Mouse (Mus musculus): ENCODE measurements around the gene Plekhh3.

Gene Plekhh3

GRCm38 (mm10) chr11:101124494-101124893, 46.7 kb downstream of the Plekhh3 start:
- in situ Hi-C loops (cut with MboI, MseI) = loop anchor here (5.0 kb wide), 2 partner anchors 37 to 38 kb away; partner anchors contain the start of gene Mlx

DNA sequence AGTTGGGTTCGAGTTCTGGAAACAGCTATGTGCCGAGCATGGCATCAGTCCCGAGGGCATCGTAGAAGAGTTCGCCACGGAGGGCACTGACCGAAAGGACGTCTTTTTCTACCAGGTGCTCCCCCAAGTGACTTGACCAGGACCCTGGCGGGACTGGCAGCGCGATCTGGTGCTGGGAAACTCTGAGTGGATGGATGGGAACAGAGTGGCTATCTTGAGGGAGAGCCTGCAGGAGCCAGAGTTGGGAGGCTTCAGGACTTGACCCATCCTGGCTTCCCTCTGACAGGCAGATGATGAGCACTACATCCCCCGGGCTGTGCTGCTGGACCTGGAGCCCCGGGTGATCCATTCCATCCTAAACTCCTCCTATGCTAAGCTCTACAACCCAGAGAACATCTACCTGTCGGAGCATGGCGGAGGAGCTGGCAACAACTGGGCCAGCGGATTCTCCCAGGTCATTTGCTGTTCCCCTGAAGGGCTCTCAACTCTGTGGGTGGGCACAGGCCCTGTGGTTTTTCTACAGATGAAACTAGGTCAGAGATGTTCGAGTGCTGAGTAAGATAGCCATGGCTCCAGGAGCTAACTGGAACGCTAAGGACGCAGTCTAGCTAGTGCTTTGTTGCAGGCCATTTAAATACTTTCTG, 50.5 kb downstream of the Plekhh3 start:
- in situ Hi-C loops (cut with MboI, MseI) = loop anchor here (5.0 kb wide), 2 partner anchors 33 to 42 kb away; partner anchors contain the start of gene Mlx

DNA sequence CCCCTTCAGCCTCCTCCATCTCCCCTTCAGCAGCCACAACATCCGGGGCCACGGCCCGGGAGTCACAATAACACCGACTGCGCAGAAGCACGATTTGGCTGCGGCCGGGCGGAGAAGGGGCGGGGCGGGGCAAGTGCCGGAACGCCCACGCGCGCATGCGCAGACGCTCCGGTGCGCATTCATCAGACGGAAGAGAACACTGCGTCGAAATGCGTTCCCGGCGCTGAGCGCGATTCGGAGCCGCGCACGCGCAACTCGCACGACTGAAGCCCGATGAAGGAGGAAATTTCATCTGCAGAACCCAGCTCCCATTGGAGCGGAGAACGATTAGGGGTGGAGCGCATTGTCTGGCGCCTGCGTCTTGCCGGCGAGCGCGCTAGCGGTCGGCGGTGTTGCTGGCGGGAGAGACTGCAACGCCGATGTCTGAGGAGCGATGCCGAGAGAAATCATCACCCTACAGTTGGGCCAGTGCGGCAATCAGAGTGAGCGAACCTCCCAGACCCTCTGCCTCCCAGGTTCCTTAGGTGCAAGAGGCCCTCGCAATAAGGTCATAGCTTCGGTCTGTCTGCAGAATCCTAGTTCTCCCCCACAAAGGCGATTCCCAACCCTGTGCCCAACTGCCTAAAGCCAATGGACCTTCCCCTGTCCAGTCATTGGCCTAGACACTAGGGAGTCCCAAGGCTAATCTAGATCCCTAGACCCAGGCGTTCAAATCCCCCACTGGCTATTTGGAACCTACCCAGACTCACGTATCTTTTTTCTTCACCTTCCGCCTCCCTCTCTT, 51.2 kb downstream of the Plekhh3 start, which contains the start of the genes Retreg3 and Tubg1:
Retreg3 (minus strand) TSS at position 133 of the 784 bp plus-strand sequence.
Tubg1 (plus strand) TSS at position 178 of the 784 bp plus-strand sequence.
- in situ Hi-C loops (cut with MboI, MseI) = loop anchor here (5.0 kb wide), 2 partner anchors 33 to 42 kb away; partner anchors contain the start of gene Mlx

DNA sequence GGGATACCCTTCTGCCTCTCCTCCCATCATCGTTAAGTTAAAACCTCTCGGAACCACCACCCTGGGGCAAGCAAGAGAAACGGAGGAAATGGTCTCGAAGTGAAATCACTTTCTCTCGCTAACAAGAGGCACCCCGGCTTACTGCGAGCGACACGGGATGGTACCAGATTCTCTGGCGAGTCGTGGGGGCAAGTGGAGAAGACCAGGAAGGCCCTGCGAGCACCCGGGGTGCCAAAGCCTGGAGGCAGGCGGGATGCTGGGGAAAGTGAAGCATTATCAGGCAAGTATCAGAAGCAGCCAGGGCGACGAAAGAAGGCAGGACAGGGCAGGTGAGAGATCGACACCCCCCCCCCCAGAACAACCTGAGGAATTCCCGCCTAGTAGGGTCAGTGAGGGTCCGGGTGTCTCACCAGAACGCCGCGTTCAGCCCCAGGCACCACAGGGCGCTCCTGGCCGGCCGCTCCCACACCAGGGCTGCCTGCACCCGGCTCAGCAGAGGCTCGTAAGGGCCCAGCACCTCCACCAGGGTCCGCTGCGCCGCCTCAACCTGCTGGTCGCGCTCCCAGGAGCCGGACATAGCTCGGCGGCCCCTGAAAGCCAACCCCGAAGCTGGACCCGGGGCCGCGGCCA, 51.9 kb downstream of the Plekhh3 start:
- in situ Hi-C loops (cut with MboI, MseI) = no loop called here

DNA sequence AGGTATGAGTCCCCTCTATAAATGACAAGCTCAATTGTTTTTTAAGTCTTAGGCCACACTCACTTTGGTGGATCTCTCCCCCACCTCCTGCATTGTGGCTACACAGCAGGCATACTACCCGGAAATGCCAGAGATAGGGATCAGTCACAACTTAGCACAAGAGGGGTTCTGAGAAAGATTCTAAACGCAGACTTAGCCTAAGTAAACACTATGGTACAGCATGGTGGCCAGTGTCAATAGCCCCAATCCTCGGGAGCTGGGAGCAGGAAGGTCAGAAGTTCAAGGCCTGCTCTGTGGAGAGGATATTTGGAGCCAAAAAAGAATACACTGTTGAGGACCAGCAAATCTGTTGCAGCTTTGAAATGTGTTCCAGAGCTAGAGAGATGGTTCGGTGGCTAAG, 53.0 kb downstream of the Plekhh3 start:
- in situ Hi-C loops (cut with MboI, MseI) = no loop called here

DNA sequence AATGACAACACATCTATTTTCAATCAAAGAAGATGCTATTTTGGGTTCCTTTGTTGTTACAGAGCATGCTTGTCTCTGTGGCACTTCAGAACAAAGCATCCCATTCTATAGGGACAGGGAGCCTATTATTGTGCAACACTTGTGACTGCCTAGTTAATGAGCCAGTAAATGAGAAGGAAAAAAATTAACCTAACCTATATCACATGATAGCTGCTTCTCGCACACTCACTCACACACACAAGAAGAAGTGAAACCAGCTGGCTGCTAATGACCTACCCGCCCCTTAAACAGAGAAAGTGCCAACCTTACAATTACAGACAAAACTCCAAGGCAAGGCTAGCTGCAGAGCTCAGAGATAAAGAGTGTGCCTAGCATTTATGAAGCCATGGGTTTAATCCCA, 55.6 kb downstream of the Plekhh3 start:
- in situ Hi-C loops (cut with MboI, MseI) = no loop called here

Data from regulatory T cell (primary cell).